Mouse (Mus musculus) heart, postnatal 0 days (tissue): ENCODE data around the gene Ucn3. TPM values are rescaled to one million over a fixed set of nuclear protein-coding genes. Genes with fewer than 3 reads are reported as not detected.

Experiments used
- ATAC-seq: fragments of 200-750 bp; cut with Nextera tagmentation; 2 replicates; pipeline ENCODE4 v1.8.0; 2017; ENCODE audit warnings: low read depth, moderate number of reproducible peaks, moderate library complexity; ENCODE audit not compliant: insufficient read depth
- DNase-seq: peaks from one replicate; pipeline ENCODE4 v3.0.0-alpha.2; 2016; ENCODE audit warnings: low spot score
- H3K27ac ChIP-seq: fragments of 300-500 bp; sonication (generic); 2 replicates; pipeline ENCODE4 v1.5.1; 2014; ENCODE audit warnings: low read depth, mild to moderate bottlenecking
- H3K27me3 ChIP-seq: fragments of 300-500 bp; sonication (generic); 2 replicates; pipeline ENCODE4 v1.6.1; 2014; ENCODE audit warnings: low read length, mixed read lengths; ENCODE audit not compliant: control insufficient read depth, insufficient read depth
- H3K36me3 ChIP-seq: fragments of 300-500 bp; sonication (generic); replicated peaks from 2 replicates; pipeline ENCODE4 v1.6.1; 2014; ENCODE audit warnings: low read length, mixed read lengths; ENCODE audit not compliant: control insufficient read depth, insufficient read depth
- H3K4me1 ChIP-seq: fragments of 300-500 bp; sonication (generic); 2 replicates; pipeline ENCODE4 v1.6.1; 2014; ENCODE audit warnings: antibody characterized with exemption; ENCODE audit not compliant: control insufficient read depth, insufficient read depth
- H3K4me2 ChIP-seq: fragments of 300-500 bp; sonication (generic); 2 replicates; pipeline ENCODE4 v1.6.1; 2014; ENCODE audit warnings: low read depth, mild to moderate bottlenecking, low read length, moderate library complexity
- H3K4me3 ChIP-seq: fragments of 300-500 bp; sonication (generic); 2 replicates; pipeline ENCODE4 v1.5.1; 2014; ENCODE audit warnings: low read depth, low read length
- H3K9ac ChIP-seq: fragments of 300-500 bp; sonication (generic); replicated peaks from 2 replicates; pipeline ENCODE4 v1.6.1; 2014; ENCODE audit warnings: low read depth, low read length, mixed read lengths
- H3K9me3 ChIP-seq: fragments of 300-500 bp; sonication (generic); replicated peaks from 2 replicates; pipeline ENCODE4 v1.6.1; 2016; ENCODE audit warnings: low read length; ENCODE audit not compliant: control insufficient read depth
- CTCF ChIP-seq: IDR thresholded peaks from 2 replicates; pipeline ENCODE4 v1.5.1; 2016; ENCODE audit warnings: antibody characterized with exemption, control low read depth, low read depth
- EP300 ChIP-seq: IDR thresholded peaks from 2 replicates; pipeline ENCODE4 v1.6.1; 2016; ENCODE audit warnings: antibody characterized with exemption, low read depth
- WGBS: fragments of 180-500 bp; shearing (Covaris S2); extraction: QIAGEN DNeasy Blood & Tissue Kit; methylation state at CpG from one replicate; pipeline ENCODE4 v1.1.7; 2014; 5-methylcytosine and 5-hydroxymethylcytosine counted together
- microRNA-seq: library from miRNA; unstranded; fragments of <30 nt; microRNA quantifications from one replicate; pipeline ENCODE4, GENCODE M21; 2016
- polyA plus RNA-seq: library from polyadenylated mRNA; unstranded; fragments of >200 nt; fragmentation: Nextera tagmentation; extraction: Ambion mirVana; gene quantifications from 2 replicates; pipeline ENCODE4 v1.2.1, GENCODE M21; 2015
- total RNA-seq: library from RNA; depleted of rRNA; stranded (reverse); fragments of >200 nt; gene quantifications from 2 replicates; pipeline ENCODE4 v1.2.3, GENCODE M21; 2014; ENCODE audit warnings: low replicate concordance; rRNA removed

Ucn3 gene
- total and polyA plus RNA-seq, 2 experiments from 2014 or later: not detected

DNA sequence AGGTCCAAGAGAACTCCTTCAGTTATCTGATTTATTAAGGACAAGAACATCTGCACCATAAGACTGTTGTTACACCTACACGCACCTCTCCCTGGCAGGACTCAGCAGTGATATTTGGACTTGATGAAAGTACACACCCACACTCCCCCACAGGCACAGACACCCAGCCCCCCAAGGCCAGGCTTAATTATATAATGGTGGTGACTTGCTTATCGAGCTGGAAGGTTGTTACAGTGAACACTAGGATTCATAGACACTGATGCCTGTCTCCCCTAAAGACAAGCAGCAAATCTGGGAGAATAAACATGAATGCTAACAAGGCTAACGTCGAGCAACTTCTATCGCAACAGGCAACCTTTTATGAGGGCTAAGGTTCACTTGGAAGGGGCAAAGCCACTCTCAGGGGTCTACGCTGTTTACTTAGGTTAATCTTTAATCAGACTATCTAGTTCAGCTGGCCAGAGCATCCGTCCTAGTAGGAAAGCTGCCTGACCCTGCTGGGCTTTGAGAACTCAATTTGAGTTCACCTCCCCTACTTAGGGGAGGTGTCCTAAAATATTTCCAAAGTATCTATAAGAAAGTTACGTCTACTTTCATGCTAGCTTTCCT lies 53.6 kb downstream of the Ucn3 start:
- H3K9ac ChIP-seq: 0 out of 2 replicates have a peak overlapping the region, but pooled peaks have one; percentile 39
- peaks cover 21% of the 10 kb centered on the region for H3K36me3 ChIP-seq
- no peak for DNase-seq
- H3K9me3 ChIP-seq: no peaks in the 10 kb centered on the region
- peaks cover 3% of the 10 kb centered on the region for H3K4me1 ChIP-seq
- H3K4me2 ChIP-seq: peak overlapping the region; percentile 57
- no peak overlapping the region for H3K27ac ChIP-seq
- H3K4me3 ChIP-seq: peak overlapping the region; percentile 58
- TF ChIP-seq EP300 (no peak), CTCF (no peak)
- H3K27me3 ChIP-seq: no peaks in the 10 kb centered on the region
- ATAC-seq: no peak
- 49% methylated on average over 8 of the region's 8 CpGs for WGBS

Small RNA genes lying within 50 kb of the gene (microRNA-seq; reads per million reads assigned to microRNA genes)
- not detected for gene Gm22460

Other genes starting within 250 kb of the Ucn3 start
- gene Calml3, start 141.0 kb downstream of the Ucn3 start, total RNA-seq: not detected in 2 replicates
- not detected in 2 replicates for gene Calml3, start 141.0 kb downstream of the Ucn3 start, polyA plus RNA-seq
- gene Calm4, start 107.6 kb downstream of the Ucn3 start, total RNA-seq: not detected in 2 replicates
- not detected in 2 replicates for gene Calm4, start 107.6 kb downstream of the Ucn3 start, polyA plus RNA-seq
- not detected in 2 replicates for gene Calm5, start 91.2 kb downstream of the Ucn3 start, total RNA-seq
- gene Calm5, start 91.2 kb downstream of the Ucn3 start, polyA plus RNA-seq: not detected in 2 replicates
- 27.7 and 38.7 TPM in 2 replicates for gene Net1, start 27.1 kb downstream of the Ucn3 start, total RNA-seq
- 17.2 and 22.3 TPM in 2 replicates for gene Net1, start 27.1 kb downstream of the Ucn3 start, polyA plus RNA-seq
- not detected in 2 replicates for gene Tubal3, start 27.1 kb downstream of the Ucn3 start, total RNA-seq
- gene Tubal3, start 27.1 kb downstream of the Ucn3 start, polyA plus RNA-seq: not detected in 2 replicates
- 5.2 and 6.3 TPM in 2 replicates for gene Akr1c14, start 103.7 kb upstream of the Ucn3 start, total RNA-seq
- 2.7 and 3.0 TPM in 2 replicates for gene Akr1c14, start 103.7 kb upstream of the Ucn3 start, polyA plus RNA-seq
- gene Akr1c18, start 205.3 kb upstream of the Ucn3 start, total RNA-seq: 0.69 and 7.6 TPM in 2 replicates
- 0.12 and 0.86 TPM in 2 replicates for gene Akr1c18, start 205.3 kb upstream of the Ucn3 start, polyA plus RNA-seq
- 0.46 TPM in 1 of 2 replicates, not detected in the other for gene Akr1c13, start 245.8 kb upstream of the Ucn3 start, total RNA-seq
- 1.6 and 1.7 TPM in 2 replicates for gene Akr1c13, start 245.8 kb upstream of the Ucn3 start, polyA plus RNA-seq